In the genomic region with DNA sequence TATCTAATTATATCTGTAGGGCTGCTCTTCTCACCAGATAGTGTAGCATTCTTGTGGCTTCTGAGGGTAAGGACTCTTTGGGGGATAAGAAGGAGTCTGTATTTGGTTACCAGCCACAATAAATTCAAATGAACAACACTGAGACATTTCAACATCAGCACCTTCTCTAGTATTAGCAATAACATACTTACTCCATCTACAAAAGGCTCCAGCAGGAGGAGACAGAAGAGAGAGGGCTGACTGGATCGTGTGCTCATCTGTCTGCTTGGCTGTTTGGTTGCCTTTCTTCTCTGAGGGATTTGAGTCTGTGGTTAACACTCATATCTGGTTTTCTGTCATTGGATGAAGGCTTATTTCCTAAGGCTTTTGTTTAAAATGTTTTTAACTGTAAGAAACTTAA, we compare ENCODE assay signal across 27 mouse cellular contexts. TPM values are rescaled to one million over a fixed set of nuclear protein-coding genes. Genes with fewer than 3 reads are reported as not detected.
A peak's percentile ranks its signal among the peaks of the same experiment; 100 is the strongest.
DNase-seq lines count a peak whose midpoint lies in the region; ATAC-seq and TF ChIP-seq lines count a peak whose summit lies in the region.
"Had no signal": no experiment of that assay in that cellular context is flagged by ENCODE, and none has a peak within 500 bp of the region (broad histone marks: within the 10 kb centered on the region; RNA-seq: fewer than 3 reads in every experiment).

No protein-coding gene starts in this region.

- H3K36me3 ChIP-seq in embryonic facial prominence, embryonic 14.5 days (ENCODE audit: control insufficient read depth, insufficient read depth, low read length): no peaks in the 10 kb centered on the region
- H3K36me3 ChIP-seq in embryonic facial prominence, embryonic 10.5 days (replicated peaks): no peaks in the 10 kb centered on the region
- H3K36me3 ChIP-seq in kidney, postnatal 0 days (ENCODE audit: insufficient read depth, low read length): no peaks in the 10 kb centered on the region
- H3K36me3 ChIP-seq: embryonic facial prominence, embryonic 13.5 days; forebrain, embryonic 15.5 days; heart, embryonic 15.5 days; hindbrain, embryonic 10.5 days; hindbrain, embryonic 15.5 days had no signal

- H3K4me3 ChIP-seq in embryonic facial prominence, embryonic 14.5 days (ENCODE audit: low read depth, low read length): no peak overlapping the region
- no peak overlapping the region for H3K4me3 ChIP-seq in embryonic facial prominence, embryonic 10.5 days
- H3K4me3 ChIP-seq in kidney, postnatal 0 days (replicated peaks; ENCODE audit: low read depth, low read length): no peak overlapping the region
- no peak overlapping the region for H3K4me3 ChIP-seq in embryonic fibroblast, embryonic 13.5 days (ENCODE audit: insufficient read depth, low read length)
- H3K4me3 ChIP-seq: embryonic facial prominence, embryonic 13.5 days; erythroblast, embryonic 14.5 days; forebrain, embryonic 15.5 days; gastrocnemius, adult 2 months; heart, adult 2 months; heart, embryonic 15.5 days; hindbrain, embryonic 10.5 days; hindbrain, embryonic 15.5 days had no signal

- ATAC-seq in embryonic facial prominence, embryonic 14.5 days (ENCODE audit: low read depth): peak; percentile 30; the same call in 1 of the 2 replicates
- ATAC-seq in kidney, postnatal 0 days (replicated peaks; ENCODE audit: low FRiP score, low read depth): no peak
- ATAC-seq in granulocyte monocyte progenitor cell, adult 5-6 weeks (replicated peaks; ENCODE audit: poor library complexity, severe bottlenecking): no peak
- ATAC-seq: forebrain, embryonic 15.5 days; inflammation-experienced regulatory T-cells, adult 6 months; intestine, postnatal 0 days had no signal

- no peak overlapping the region for H3K9ac ChIP-seq in embryonic facial prominence, embryonic 14.5 days (ENCODE audit: low read depth, low read length)
- H3K9ac ChIP-seq in kidney, postnatal 0 days (ENCODE audit: low read depth, low read length): no peak overlapping the region
- H3K9ac ChIP-seq: embryonic facial prominence, embryonic 13.5 days; forebrain, embryonic 15.5 days; heart, embryonic 15.5 days; hindbrain, embryonic 15.5 days had no signal

- H3K9me3 ChIP-seq in embryonic facial prominence, embryonic 14.5 days (ENCODE audit: control insufficient read depth, low read length): no peaks in the 10 kb centered on the region
- no peaks in the 10 kb centered on the region for H3K9me3 ChIP-seq in embryonic facial prominence, embryonic 10.5 days
- H3K9me3 ChIP-seq in kidney, postnatal 0 days (replicated peaks; ENCODE audit: low read length): no peaks in the 10 kb centered on the region
- H3K9me3 ChIP-seq: forebrain, embryonic 15.5 days; heart, embryonic 15.5 days; hindbrain, embryonic 10.5 days; hindbrain, embryonic 15.5 days had no signal

- H3K4me2 ChIP-seq in embryonic facial prominence, embryonic 14.5 days (ENCODE audit: low read depth, low read length): no peak overlapping the region
- no peak overlapping the region for H3K4me2 ChIP-seq in kidney, postnatal 0 days (ENCODE audit: low read length)
- H3K4me2 ChIP-seq: embryonic facial prominence, embryonic 13.5 days; forebrain, embryonic 15.5 days; heart, embryonic 11.5 days; heart, embryonic 15.5 days; hindbrain, embryonic 15.5 days had no signal

- WGBS in embryonic facial prominence, embryonic 14.5 days: 42% methylated on average over 1 of the region's 1 CpGs
- WGBS in embryonic facial prominence, embryonic 10.5 days: 75% methylated on average over 1 of the region's 1 CpGs
- WGBS in kidney, postnatal 0 days: 34% methylated on average over 1 of the region's 1 CpGs

- peak; percentile 29 for DNase-seq in embryonic facial prominence, embryonic 14.5 days (ENCODE audit: low spot score)
- no peak for DNase-seq in embryonic facial prominence, embryonic 10.5 days (ENCODE audit: low spot score)
- peak; percentile 45 for DNase-seq in kidney, postnatal 0 days (ENCODE audit: low spot score)
- DNase-seq in kidney, adult 8-10 months: no peak
- peak; percentile 77 for DNase-seq in Muller cell, postnatal 12 days (ENCODE audit: inconsistent ontology term)
- DNase-seq in gastrocnemius, postnatal 25 days: no peak
- DNase-seq: adrenal gland, postnatal 14 days; cerebellum, adult 11-12 months; cerebellum, adult 9-10 months; cerebellum, postnatal 25 days; gastrocnemius, adult 2 months; gastrocnemius, postnatal 36 days; heart, adult 2 months had no signal

- H3K4me1 ChIP-seq in embryonic facial prominence, embryonic 14.5 days (ENCODE audit: control insufficient read depth, insufficient read depth, low read length): no peaks in the 10 kb centered on the region
- peaks cover 6% of the 10 kb centered on the region for H3K4me1 ChIP-seq in embryonic facial prominence, embryonic 10.5 days
- no peaks in the 10 kb centered on the region for H3K4me1 ChIP-seq in kidney, postnatal 0 days (replicated peaks; ENCODE audit: insufficient read depth, low read length)
- peaks cover 11% of the 10 kb centered on the region for H3K4me1 ChIP-seq in embryonic fibroblast, embryonic 13.5 days (ENCODE audit: control insufficient read depth, insufficient read depth, low read length)
- H3K4me1 ChIP-seq: forebrain, embryonic 15.5 days; heart, embryonic 15.5 days; hindbrain, embryonic 10.5 days; hindbrain, embryonic 15.5 days had no signal

- no peak for TF ChIP-seq CTCF in kidney, postnatal 0 days (IDR thresholded peaks at IDR 0.05; ENCODE audit: low read depth)
- TF ChIP-seq CTCF in embryonic fibroblast, embryonic 13.5 days (IDR thresholded peaks at IDR 0.05; ENCODE audit: borderline replicate concordance, insufficient read depth, low read length): no peak

- no peak for TF ChIP-seq POLR2A in embryonic fibroblast, embryonic 13.5 days (IDR thresholded peaks at IDR 0.05; ENCODE audit: low read depth, low read length)

- H3K27ac ChIP-seq in embryonic facial prominence, embryonic 14.5 days (replicated peaks; ENCODE audit: low read depth, low read length): no peak overlapping the region
- no peak overlapping the region for H3K27ac ChIP-seq in embryonic facial prominence, embryonic 10.5 days (replicated peaks)
- no peak overlapping the region for H3K27ac ChIP-seq in kidney, postnatal 0 days
- H3K27ac ChIP-seq in embryonic fibroblast, embryonic 13.5 days (ENCODE audit: insufficient read depth, low read length): peak overlapping the region; percentile 94
- H3K27ac ChIP-seq: embryonic facial prominence, embryonic 13.5 days; forebrain, embryonic 15.5 days; gastrocnemius, adult 2 months; heart, adult 2 months; heart, embryonic 15.5 days; hindbrain, embryonic 10.5 days; hindbrain, embryonic 15.5 days had no signal

- H3K27me3 ChIP-seq in embryonic facial prominence, embryonic 14.5 days (replicated peaks; ENCODE audit: control insufficient read depth, insufficient read depth, low read length): no peaks in the 10 kb centered on the region
- no peaks in the 10 kb centered on the region for H3K27me3 ChIP-seq in embryonic facial prominence, embryonic 10.5 days (replicated peaks; ENCODE audit: low read depth, poor library complexity, severe bottlenecking)
- no peaks in the 10 kb centered on the region for H3K27me3 ChIP-seq in kidney, postnatal 0 days (ENCODE audit: insufficient read depth, low read length)
- H3K27me3 ChIP-seq: CH12.LX; embryonic facial prominence, embryonic 13.5 days; forebrain, embryonic 15.5 days; heart, embryonic 15.5 days; hindbrain, embryonic 15.5 days had no signal

RNA-seq across cellular contexts. Expression of a gene that starts 7.3 kb away (rescaled TPM):
- 0.26 and 0.43 TPM in 2 replicates for polyA plus RNA-seq in embryonic facial prominence, embryonic 14.5 days (2014; fragmentation: Nextera tagmentation; extraction: Ambion mirVana)
- polyA plus RNA-seq in embryonic facial prominence, embryonic 10.5 days (2016; fragmentation: Nextera tagmentation; extraction: Ambion mirVana): 0.27 and 0.33 TPM in 2 replicates
- not detected in 2 replicates for polyA plus RNA-seq in kidney, postnatal 0 days (2015; fragmentation: Nextera tagmentation; extraction: Ambion mirVana)
- not detected in 2 replicates for polyA plus RNA-seq in embryonic fibroblast, embryonic 13.5 days (2011; ENCODE audit: insufficient read length, low read depth, missing spikeins)
- total RNA-seq in granulocyte monocyte progenitor cell, adult 5-6 weeks (2014; fragmentation: Nextera tagmentation): not detected in 2 replicates
- not detected in 2 replicates for total RNA-seq in granulocyte monocyte progenitor cell, adult 5-6 weeks (2017)
- total RNA-seq in gastrocnemius, postnatal 25 days (2021): not detected
- total RNA-seq: adrenal gland, adult 18-20 months; adrenal gland, postnatal 14 days; CH12.LX; gastrocnemius, adult 2 months; gastrocnemius, postnatal 36 days; heart, adult 2 months; heart, postnatal 25 days had no signal
- polyA plus RNA-seq: embryonic facial prominence, embryonic 13.5 days; erythroblast, embryonic 14.5 days; heart, adult 2 months; heart, embryonic 11.5 days; intestine, postnatal 0 days had no signal

RNA-seq across cellular contexts. Expression of a gene that starts 46.0 kb away (rescaled TPM):
- polyA plus RNA-seq in embryonic facial prominence, embryonic 14.5 days (2014; fragmentation: Nextera tagmentation; extraction: Ambion mirVana): 57.5 and 66.7 TPM in 2 replicates
- polyA plus RNA-seq in embryonic facial prominence, embryonic 10.5 days (2016; fragmentation: Nextera tagmentation; extraction: Ambion mirVana): 72.4 and 73.2 TPM in 2 replicates
- polyA plus RNA-seq in kidney, postnatal 0 days (2015; fragmentation: Nextera tagmentation; extraction: Ambion mirVana): 52.2 and 54.5 TPM in 2 replicates
- 26.1 and 32.1 TPM in 2 replicates for polyA plus RNA-seq in embryonic fibroblast, embryonic 13.5 days (2011; ENCODE audit: insufficient read length, low read depth, missing spikeins)
- total RNA-seq in granulocyte monocyte progenitor cell, adult 5-6 weeks (2014; fragmentation: Nextera tagmentation): 34.0 and 65.6 TPM in 2 replicates
- 35.7 and 43.0 TPM in 2 replicates for total RNA-seq in granulocyte monocyte progenitor cell, adult 5-6 weeks (2017)
- 10 to 100 TPM; 20.8 TPM for total RNA-seq in gastrocnemius, postnatal 25 days (2021)

RNA-seq across cellular contexts. Expression of a gene that starts 46.3 kb away (rescaled TPM):
- polyA plus RNA-seq in embryonic facial prominence, embryonic 14.5 days (2014; fragmentation: Nextera tagmentation; extraction: Ambion mirVana): 0.54 and 1.7 TPM in 2 replicates
- polyA plus RNA-seq in embryonic facial prominence, embryonic 10.5 days (2016; fragmentation: Nextera tagmentation; extraction: Ambion mirVana): 0.11 and 0.28 TPM in 2 replicates
- 0.10 and 0.11 TPM in 2 replicates for polyA plus RNA-seq in kidney, postnatal 0 days (2015; fragmentation: Nextera tagmentation; extraction: Ambion mirVana)
- polyA plus RNA-seq in embryonic fibroblast, embryonic 13.5 days (2011; ENCODE audit: insufficient read length, low read depth, missing spikeins): not detected in 2 replicates
- total RNA-seq in granulocyte monocyte progenitor cell, adult 5-6 weeks (2014; fragmentation: Nextera tagmentation): not detected in 2 replicates
- not detected in 2 replicates for total RNA-seq in granulocyte monocyte progenitor cell, adult 5-6 weeks (2017)
- not detected for total RNA-seq in gastrocnemius, postnatal 25 days (2021)
- total RNA-seq: adrenal gland, postnatal 14 days; gastrocnemius, adult 2 months; gastrocnemius, postnatal 36 days; heart, adult 2 months; heart, postnatal 25 days had no signal
- polyA plus RNA-seq: embryonic facial prominence, embryonic 13.5 days; erythroblast, embryonic 14.5 days; heart, embryonic 11.5 days; heart, embryonic 15.5 days; inflammation-experienced regulatory T-cells, adult 6 months; intestine, postnatal 0 days had no signal

Comparison
In these comparisons a context has a peak if more than half of its experiments do, and no peak if none do; other contexts are left out.
1. DNase-seq: peak in embryonic facial prominence, embryonic 14.5 days (single experiment), kidney, postnatal 0 days (single experiment) and Muller cell, postnatal 12 days (single experiment); none in embryonic facial prominence, embryonic 10.5 days (single experiment), kidney, adult 8-10 months (0 of 2) and gastrocnemius, postnatal 25 days (single experiment).